Mouse (Mus musculus) heart, embryonic 15.5 days (tissue): ENCODE measurements at regions not wholly inside any gene's neighbourhood (a gene's known extent, or its start where the extent isn't known, plus 50 kb on each side); places are given as distances from the start of the nearest gene placed in this dataset.

Experiments
- ATAC-seq: fragments of 200-750 bp; cut with Nextera tagmentation; replicated peaks from 2 replicates; pipeline ENCODE4 v1.8.0; 2017; ENCODE audit warnings: low read depth, moderate TSS enrichment; ENCODE audit not compliant: insufficient number of reproducible peaks, insufficient read depth, low FRiP score
- H3K27ac ChIP-seq: fragments of 300-500 bp; sonication (generic); 2 replicates; pipeline ENCODE4 v1.5.1; 2015; ENCODE audit warnings: mild to moderate bottlenecking, inconsistent platforms
- H3K27me3 ChIP-seq: fragments of 300-500 bp; sonication (generic); 2 replicates; pipeline ENCODE4 v1.6.1; 2015; ENCODE audit warnings: inconsistent platforms
- H3K36me3 ChIP-seq: fragments of 300-500 bp; sonication (generic); 2 replicates; pipeline ENCODE4 v1.6.1; 2015; ENCODE audit warnings: mild to moderate bottlenecking, inconsistent platforms
- H3K4me1 ChIP-seq: fragments of 300-500 bp; sonication (generic); replicated peaks from 2 replicates; pipeline ENCODE4 v1.6.1; 2015; ENCODE audit warnings: inconsistent platforms
- H3K4me2 ChIP-seq: fragments of 300-500 bp; sonication (generic); 2 replicates; pipeline ENCODE4 v1.6.1; 2015; ENCODE audit warnings: inconsistent platforms, mild to moderate bottlenecking, moderate library complexity
- H3K4me3 ChIP-seq: fragments of 300-500 bp; sonication (generic); 2 replicates; pipeline ENCODE4 v1.5.1; 2015; ENCODE audit warnings: mild to moderate bottlenecking, inconsistent platforms
- H3K9ac ChIP-seq: fragments of 300-500 bp; sonication (generic); 2 replicates; pipeline ENCODE4 v1.6.1; 2015; ENCODE audit warnings: mild to moderate bottlenecking, inconsistent platforms
- H3K9me3 ChIP-seq: fragments of 300-500 bp; sonication (generic); replicated peaks from 2 replicates; pipeline ENCODE4 v1.6.1; 2016; ENCODE audit warnings: inconsistent platforms
- WGBS: fragments of 180-500 bp; shearing (Covaris S2); methylation state at CpG from one replicate; pipeline ENCODE4 v1.1.7; 2015; ENCODE audit warnings: mixed read lengths; 5-methylcytosine and 5-hydroxymethylcytosine counted together

DNA sequence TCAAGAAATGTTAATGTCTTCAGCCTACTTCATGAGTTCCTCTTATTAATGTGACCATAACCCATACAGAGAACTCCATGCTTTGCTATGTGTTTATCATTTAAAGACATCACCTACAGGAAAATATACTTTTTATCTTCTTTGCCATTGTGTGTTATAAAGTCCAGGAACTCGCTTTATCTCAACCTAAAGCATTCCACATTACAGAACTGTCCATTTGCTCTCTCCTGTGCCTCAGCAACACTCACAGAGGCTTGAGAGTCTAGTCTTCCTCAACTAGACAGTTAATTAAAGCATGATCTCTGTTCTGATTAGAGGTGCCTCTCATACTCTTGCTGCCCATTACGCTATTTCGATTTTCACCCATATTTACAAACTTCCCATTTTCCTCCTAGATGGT lies 288.4 kb downstream of the Lipi start:
- Histone ChIP-seq H3K4me3 (no peak overlapping the region), H3K9me3 (no peaks in the 10 kb centered on the region)

DNA sequence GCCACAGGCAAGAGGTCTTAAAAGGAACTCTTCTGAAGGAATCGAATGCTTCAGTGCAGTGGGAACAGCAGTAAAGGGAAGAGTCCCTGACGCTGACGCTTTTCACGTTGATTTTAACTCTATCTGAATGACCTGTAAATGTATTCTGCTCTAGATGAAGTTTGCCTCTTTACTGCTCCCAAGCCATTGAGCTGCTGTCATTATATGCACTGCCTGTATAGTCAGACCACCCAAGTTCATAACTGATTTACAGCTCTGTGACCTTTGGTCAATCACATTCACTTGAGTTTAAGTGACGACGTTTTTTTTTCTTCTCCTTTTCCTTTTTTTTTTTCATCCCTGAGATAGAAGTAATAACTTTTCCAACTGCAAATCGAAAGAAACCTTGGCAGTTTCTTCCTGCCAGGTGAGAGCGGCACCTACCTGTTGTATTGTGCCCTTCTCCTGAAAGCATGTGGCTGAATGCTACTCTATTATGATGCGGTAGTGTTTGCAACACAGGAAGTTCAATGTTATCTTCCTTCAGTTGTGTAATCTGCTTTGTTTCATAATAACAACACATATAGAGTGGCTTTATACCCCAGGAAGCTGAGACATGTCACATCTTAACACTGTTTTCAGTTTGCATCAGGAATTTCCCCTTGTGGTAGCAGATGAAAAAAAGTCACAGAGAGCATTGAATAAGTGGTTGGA lies 293.0 kb downstream of the Lipi start:
- ATAC-seq = no peak
- H3K4me2 ChIP-seq = no peak overlapping the region
- H3K27ac ChIP-seq = no peak overlapping the region
- no peak overlapping the region for H3K9ac ChIP-seq
- WGBS = 69% methylated on average over 9 of the region's 9 CpGs
- no peaks in the 10 kb centered on the region for H3K4me1 ChIP-seq
- no peaks in the 10 kb centered on the region for H3K27me3 ChIP-seq
- H3K36me3 ChIP-seq = no peaks in the 10 kb centered on the region
- no peak overlapping the region for H3K4me3 ChIP-seq
- H3K9me3 ChIP-seq = no peaks in the 10 kb centered on the region

More for the DNA sequence above, 288.4 kb downstream of the Lipi start:
- Histone ChIP-seq H3K4me2 (no peak overlapping the region), H3K9ac (no peak overlapping the region), H3K27me3 (no peaks in the 10 kb centered on the region), H3K36me3 (no peaks in the 10 kb centered on the region), H3K4me1 (no peaks in the 10 kb centered on the region), H3K27ac (no peak overlapping the region)
- WGBS = 88% methylated on average over 3 of the region's 3 CpGs
- ATAC-seq = no peak

DNA sequence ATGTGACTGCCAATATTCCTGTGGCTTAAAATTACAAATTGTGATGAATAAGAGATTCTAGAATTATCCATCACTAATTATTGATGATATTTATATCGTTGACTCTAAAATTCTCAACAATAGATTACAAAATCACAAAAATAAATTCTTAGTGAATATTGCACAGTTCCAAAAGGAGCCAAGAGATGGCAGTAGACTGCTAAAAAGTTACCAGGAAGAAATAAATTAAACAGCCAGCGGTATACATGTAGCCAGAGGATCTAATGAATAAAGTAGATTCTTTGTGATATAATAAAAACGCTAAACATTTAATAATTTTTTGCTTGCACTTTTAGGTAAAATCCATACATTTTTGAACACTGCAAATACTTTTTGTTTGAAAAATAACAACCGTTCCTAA lies 294.7 kb downstream of the Lipi start:
- Histone ChIP-seq H3K36me3 (no peaks in the 10 kb centered on the region), H3K4me1 (no peaks in the 10 kb centered on the region), H3K9me3 (no peaks in the 10 kb centered on the region), H3K27ac (no peak overlapping the region), H3K27me3 (no peaks in the 10 kb centered on the region), H3K4me2 (no peak overlapping the region), H3K9ac (no peak overlapping the region), H3K4me3 (no peak overlapping the region)
- no peak for ATAC-seq
- 39% methylated on average over 4 of the region's 4 CpGs for WGBS

DNA sequence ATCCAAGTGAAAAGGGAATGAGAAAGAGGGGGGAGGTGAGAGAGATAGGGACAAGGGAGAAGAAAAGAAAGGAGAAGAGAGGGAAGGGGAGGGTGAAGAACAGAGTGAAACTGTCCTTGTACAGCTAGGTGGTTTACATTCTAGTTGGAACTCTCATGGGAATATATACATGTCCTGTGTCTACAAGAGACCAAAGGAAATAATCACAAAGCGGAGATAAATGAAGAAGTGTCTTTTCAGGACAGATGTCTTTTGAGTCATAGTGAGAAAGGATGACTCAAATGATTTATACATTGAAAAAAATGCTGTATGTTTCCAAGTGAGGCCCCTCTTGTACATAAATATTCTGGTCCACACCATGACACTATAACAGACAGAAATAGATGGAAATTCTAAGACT lies 298.7 kb downstream of the Lipi start:
- Histone ChIP-seq H3K27ac (no peak overlapping the region), H3K4me2 (no peak overlapping the region), H3K4me1 (no peaks in the 10 kb centered on the region), H3K4me3 (no peak overlapping the region), H3K9ac (no peak overlapping the region), H3K9me3 (no peaks in the 10 kb centered on the region), H3K27me3 (no peaks in the 10 kb centered on the region), H3K36me3 (no peaks in the 10 kb centered on the region)
- 78% methylated on average over 1 of the region's 1 CpGs for WGBS
- no peak for ATAC-seq

DNA sequence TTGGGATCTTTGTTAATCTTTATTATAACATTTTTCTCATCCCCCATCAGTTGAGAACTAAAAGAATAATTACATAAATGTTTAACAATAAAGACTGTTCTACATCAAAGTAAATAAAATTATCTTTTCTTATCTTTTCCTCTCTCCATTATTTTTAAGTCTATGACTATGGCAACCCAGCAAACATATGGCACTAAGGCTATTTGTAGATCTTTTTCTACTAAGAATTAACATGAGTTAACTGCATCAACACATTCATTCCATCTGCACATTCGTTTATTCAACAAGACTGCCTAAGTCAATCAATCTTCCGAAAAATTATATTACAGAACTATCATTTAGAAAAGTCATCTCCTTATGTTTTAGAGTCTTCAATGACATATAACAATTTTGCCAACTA lies 300.1 kb downstream of the Lipi start:
- WGBS = 68% methylated on average over 2 of the region's 2 CpGs
- Histone ChIP-seq H3K27me3 (no peaks in the 10 kb centered on the region), H3K4me1 (no peaks in the 10 kb centered on the region), H3K36me3 (no peaks in the 10 kb centered on the region), H3K27ac (no peak overlapping the region), H3K9ac (no peak overlapping the region), H3K4me2 (no peak overlapping the region), H3K9me3 (no peaks in the 10 kb centered on the region), H3K4me3 (no peak overlapping the region)
- no peak for ATAC-seq

DNA sequence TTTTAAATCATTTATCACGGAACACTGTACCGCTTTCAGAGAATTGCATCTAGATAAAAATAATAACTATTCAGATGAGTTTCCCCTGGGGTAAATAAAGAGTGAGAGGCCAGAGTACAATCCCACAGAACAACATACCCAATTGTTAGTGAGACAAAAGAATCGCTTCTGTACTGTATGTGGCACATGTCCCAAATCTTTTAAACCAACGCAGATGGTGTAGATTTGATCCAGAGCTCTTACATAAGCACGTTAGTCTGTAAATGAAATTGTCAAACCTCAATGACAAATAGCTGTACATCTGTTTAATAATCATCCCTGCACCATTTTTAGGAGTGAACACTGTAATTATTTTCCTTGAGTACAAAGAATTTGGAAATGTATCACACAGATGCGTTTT lies 322.0 kb downstream of the Lipi start:
- WGBS = 81% methylated on average over 6 of the region's 6 CpGs
- Histone ChIP-seq H3K9ac (no peak overlapping the region), H3K9me3 (no peaks in the 10 kb centered on the region), H3K27me3 (no peaks in the 10 kb centered on the region), H3K36me3 (no peaks in the 10 kb centered on the region), H3K4me3 (no peak overlapping the region), H3K4me1 (no peaks in the 10 kb centered on the region), H3K4me2 (no peak overlapping the region), H3K27ac (no peak overlapping the region)
- no peak for ATAC-seq

DNA sequence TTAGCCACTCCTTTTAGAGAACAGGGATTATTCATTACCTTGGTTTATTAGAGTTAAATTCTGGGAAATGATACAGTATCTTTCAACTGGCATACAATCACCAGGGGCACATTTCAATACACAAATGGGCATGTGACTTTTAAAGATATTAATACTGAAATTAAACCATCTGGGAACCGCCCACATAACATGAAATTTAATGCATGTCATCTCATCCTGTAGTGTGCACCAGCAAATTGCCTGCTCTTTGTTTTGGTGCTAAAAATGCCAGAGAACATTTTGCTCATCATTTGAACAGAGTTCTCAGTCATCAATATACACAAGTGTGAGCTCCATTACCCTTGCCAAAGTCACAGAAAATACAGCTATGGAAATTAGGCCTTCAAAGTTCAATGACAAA lies 330.9 kb downstream of the Lipi start:
- Histone ChIP-seq H3K27ac (no peak overlapping the region), H3K27me3 (no peaks in the 10 kb centered on the region), H3K36me3 (no peaks in the 10 kb centered on the region), H3K9me3 (no peaks in the 10 kb centered on the region), H3K4me2 (no peak overlapping the region), H3K4me1 (no peaks in the 10 kb centered on the region), H3K4me3 (no peak overlapping the region), H3K9ac (no peak overlapping the region)
- WGBS = 67% methylated on average over 1 of the region's 1 CpGs
- no peak for ATAC-seq

DNA sequence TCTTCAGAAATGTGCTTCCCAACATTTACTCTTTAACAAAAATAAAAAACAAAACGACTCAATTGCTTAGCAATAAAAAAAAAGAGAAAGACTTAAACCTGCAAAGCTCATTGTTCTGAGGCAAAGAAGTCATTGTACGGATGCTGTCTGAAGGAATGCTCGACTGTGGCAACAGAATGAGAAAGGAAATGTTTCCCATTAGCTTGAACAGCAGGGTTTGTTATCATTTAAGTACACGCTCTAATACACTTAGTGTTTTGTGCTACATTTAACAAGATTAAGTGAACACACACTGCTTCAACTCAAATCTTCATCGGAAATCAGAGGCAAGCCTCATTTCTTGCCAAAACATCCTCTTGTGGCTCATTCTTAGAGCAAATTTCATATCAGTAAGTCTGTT lies 336.7 kb downstream of the Lipi start:
- Histone ChIP-seq H3K4me1 (no peaks in the 10 kb centered on the region), H3K27ac (no peak overlapping the region), H3K9me3 (no peaks in the 10 kb centered on the region), H3K27me3 (no peaks in the 10 kb centered on the region), H3K4me2 (no peak overlapping the region), H3K36me3 (no peaks in the 10 kb centered on the region), H3K9ac (no peak overlapping the region), H3K4me3 (no peak overlapping the region)
- 49% methylated on average over 5 of the region's 5 CpGs for WGBS
- ATAC-seq = no peak

DNA sequence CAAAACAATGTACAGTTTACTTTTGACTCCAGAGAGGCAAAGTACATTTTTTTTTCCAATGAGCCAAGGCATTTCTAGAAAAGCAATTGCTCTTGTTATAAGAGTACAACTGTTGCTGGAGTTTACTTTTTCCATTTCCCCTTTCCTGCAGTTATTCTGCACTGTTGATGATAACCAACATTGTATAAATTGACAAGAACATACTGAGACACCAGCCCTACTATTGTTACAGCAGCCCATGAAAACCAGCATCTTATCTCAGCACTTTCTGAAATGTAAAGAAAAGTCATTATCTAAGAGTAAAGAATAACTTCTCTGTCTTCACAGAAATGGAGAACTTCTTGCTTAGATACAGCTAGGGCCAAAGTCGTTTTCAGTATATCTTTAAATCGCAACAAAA lies 345.5 kb downstream of the Lipi start:
- no peak for ATAC-seq
- WGBS = 61% methylated on average over 2 of the region's 2 CpGs
- no peak overlapping the region for H3K27ac ChIP-seq

DNA sequence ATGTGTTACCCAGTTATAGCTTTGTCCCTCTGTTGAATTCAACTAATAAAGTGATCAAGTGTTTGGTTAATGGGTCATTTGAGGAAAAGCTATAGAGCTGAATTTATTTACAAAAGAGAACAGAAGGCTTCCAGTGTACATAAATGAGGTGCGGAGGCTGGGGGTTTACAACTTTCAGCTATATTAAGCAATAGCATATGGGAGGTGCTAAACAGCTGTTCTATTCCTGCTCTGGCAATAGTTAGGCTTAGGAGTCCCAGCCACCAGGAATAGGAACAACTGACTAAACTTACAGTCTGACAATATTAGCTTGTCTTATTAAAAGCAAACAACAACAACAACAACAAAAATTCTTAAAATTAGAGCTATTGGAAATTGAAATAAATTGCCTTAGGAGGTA lies 353.7 kb downstream of the Lipi start:
- Histone ChIP-seq H3K27me3 (no peaks in the 10 kb centered on the region), H3K4me1 (no peaks in the 10 kb centered on the region), H3K9ac (no peak overlapping the region), H3K9me3 (no peaks in the 10 kb centered on the region), H3K36me3 (no peaks in the 10 kb centered on the region), H3K4me2 (no peak overlapping the region), H3K27ac (no peak overlapping the region), H3K4me3 (no peak overlapping the region)
- WGBS = 85% methylated on average over 1 of the region's 1 CpGs
- no peak for ATAC-seq

More for the DNA sequence above, 345.5 kb downstream of the Lipi start:
- Histone ChIP-seq H3K9me3 (no peaks in the 10 kb centered on the region), H3K4me3 (no peak overlapping the region), H3K36me3 (no peaks in the 10 kb centered on the region), H3K9ac (no peak overlapping the region), H3K4me1 (no peaks in the 10 kb centered on the region), H3K27me3 (no peaks in the 10 kb centered on the region), H3K4me2 (no peak overlapping the region)

DNA sequence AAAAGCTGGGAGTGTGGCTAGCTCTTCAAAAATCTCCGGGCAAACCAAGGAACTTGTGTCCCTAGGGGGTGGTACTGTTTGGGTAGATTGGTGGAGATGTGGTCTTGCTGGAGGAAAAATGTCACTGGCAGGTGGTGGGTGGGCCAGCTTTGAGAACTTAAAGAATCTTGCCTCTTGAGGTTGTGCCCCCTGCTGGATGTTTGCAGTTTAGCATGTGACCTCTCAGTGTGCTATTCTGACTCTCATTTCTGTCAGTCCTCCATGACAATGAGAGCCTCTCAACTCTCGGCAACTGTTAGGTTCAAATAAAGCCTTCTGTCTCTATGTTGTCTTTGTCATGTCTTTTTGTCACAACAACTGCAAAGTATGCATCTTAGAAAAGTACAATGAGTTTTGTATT lies 392.5 kb downstream of the Lipi start:
- Histone ChIP-seq H3K27ac (no peak overlapping the region), H3K4me3 (no peak overlapping the region), H3K36me3 (no peaks in the 10 kb centered on the region), H3K9ac (no peak overlapping the region), H3K4me1 (no peaks in the 10 kb centered on the region), H3K9me3 (no peaks in the 10 kb centered on the region), H3K27me3 (no peaks in the 10 kb centered on the region), H3K4me2 (no peak overlapping the region)
- no peak for ATAC-seq
- WGBS = 70% methylated on average over 2 of the region's 2 CpGs

DNA sequence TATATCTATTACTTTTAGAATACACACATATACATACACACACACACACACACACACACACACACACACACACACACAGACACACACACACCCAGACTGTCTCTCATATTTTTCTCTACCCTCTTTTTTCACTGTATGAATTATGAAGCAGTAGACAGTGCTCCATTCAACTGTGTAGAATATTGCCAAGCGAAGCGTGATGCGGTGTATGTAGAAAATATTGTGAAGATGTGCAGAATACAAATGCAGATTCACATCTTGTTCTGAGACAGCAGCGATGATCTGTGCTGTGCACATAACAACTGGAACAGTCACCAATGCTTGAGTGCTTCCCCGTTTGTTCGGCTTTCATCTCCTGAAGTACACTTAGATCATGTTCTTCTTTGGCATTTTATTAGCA lies 395.5 kb downstream of the Lipi start:
- Histone ChIP-seq H3K27ac (no peak overlapping the region), H3K36me3 (no peaks in the 10 kb centered on the region), H3K9me3 (no peaks in the 10 kb centered on the region), H3K4me1 (no peaks in the 10 kb centered on the region), H3K27me3 (no peaks in the 10 kb centered on the region), H3K4me3 (no peak overlapping the region), H3K9ac (no peak overlapping the region), H3K4me2 (no peak overlapping the region)
- WGBS = 90% methylated on average over 6 of the region's 6 CpGs
- ATAC-seq = no peak
